Mouse (Mus musculus): ENCODE data around the gene 2210011C24Rik. TPM values are rescaled to one million over a fixed set of nuclear protein-coding genes. Genes with fewer than 3 reads are reported as not detected.
A peak's percentile ranks its signal among the peaks of the same experiment; 100 is the strongest.

2210011C24Rik gene
- polyA plus RNA-seq, 1 experiment: 6.1 TPM

GRCm38 (mm10) chr8:83996567-83997505 is 15.1 kb downstream of the 2210011C24Rik start:
- Histone ChIP-seq H3K36me3 (ENCODE audit: control insufficient read depth, insufficient read depth) (peaks cover 16% of the 10 kb centered on the region), H3K79me2 (ENCODE audit: control insufficient read depth, insufficient read depth) (no peaks in the 10 kb centered on the region), H3ac (ENCODE audit: control insufficient read depth, insufficient read length) (peak overlapping the region; percentile 86), H3K27me3 (ENCODE audit: control insufficient read depth, insufficient read depth, insufficient read length) (no peaks in the 10 kb centered on the region), H3K4me2 (ENCODE audit: low read depth) (peak overlapping the region; percentile 75), H3K4me3 (peak overlapping the region; percentile 26)
- TF ChIP-seq USF1 (IDR thresholded peaks at IDR 0.05; ENCODE audit: low read depth) (no peak), MYOG (IDR thresholded peaks at IDR 0.05; ENCODE audit: control insufficient read depth in 1 of 3, insufficient read depth in 1 of 3, insufficient read length in 2 of 3, low read depth in 2 of 3) (peak in 1 of 3 experiments; percentile 7), POLR2A (IDR thresholded peaks at IDR 0.05; ENCODE audit: insufficient read length, low read depth) (peak; percentile 88), POLR2AphosphoS2 (IDR thresholded peaks at IDR 0.05; ENCODE audit: insufficient read length, low read depth) (peak; percentile 90)

- Histone ChIP-seq H3K79me2 (ENCODE audit: control insufficient read depth, insufficient read depth) (no peaks in the 10 kb centered on the region), H3K4me3 (peak overlapping the region; percentile 26), H3ac (ENCODE audit: control insufficient read depth, insufficient read length) (peak overlapping the region; percentile 86), H3K4me2 (ENCODE audit: low read depth) (peak overlapping the region; percentile 75), H3K27me3 (ENCODE audit: control insufficient read depth, insufficient read depth, insufficient read length) (no peaks in the 10 kb centered on the region), H3K36me3 (ENCODE audit: control insufficient read depth, insufficient read depth) (peaks cover 18% of the 10 kb centered on the region)
- TF ChIP-seq POLR2AphosphoS2 (IDR thresholded peaks at IDR 0.05; ENCODE audit: insufficient read length, low read depth) (no peak), MYOD1 (IDR thresholded peaks at IDR 0.05; ENCODE audit: control insufficient read depth in 1 of 3, insufficient read length in 2 of 3, low read depth in 2 of 3) (no peak), POLR2A (IDR thresholded peaks at IDR 0.05; ENCODE audit: insufficient read length, low read depth) (no peak), CEBPB (IDR thresholded peaks at IDR 0.05; ENCODE audit: insufficient read depth, poor library complexity, severe bottlenecking) (no peak), REST (IDR thresholded peaks at IDR 0.05; ENCODE audit: insufficient read depth, insufficient read length) (no peak), MAX (IDR thresholded peaks at IDR 0.05; ENCODE audit: low read depth) (no peak), MYOG (IDR thresholded peaks at IDR 0.05; ENCODE audit: control insufficient read depth in 1 of 3, insufficient read depth in 1 of 3, insufficient read length in 2 of 3, low read depth in 2 of 3) (no peak), USF1 (IDR thresholded peaks at IDR 0.05; ENCODE audit: low read depth) (no peak), E2F4 (IDR thresholded peaks at IDR 0.05; ENCODE audit: insufficient read depth) (no peak), SRF (IDR thresholded peaks at IDR 0.05; ENCODE audit: control insufficient read depth, insufficient read length, low read depth) (no peak), TCF12 (IDR thresholded peaks at IDR 0.05; ENCODE audit: insufficient read depth, poor library complexity, severe bottlenecking) (no peak), TCF3 (IDR thresholded peaks at IDR 0.05; ENCODE audit: insufficient read length, low read depth) (no peak)
These were observed 16.0 kb downstream of the 2210011C24Rik start for GRCm38 (mm10) chr8:83995973-83996372.

- Histone ChIP-seq H3K27me3 (ENCODE audit: control insufficient read depth, insufficient read depth, insufficient read length) (no peaks in the 10 kb centered on the region), H3K4me2 (ENCODE audit: low read depth) (no peak overlapping the region), H3K79me2 (ENCODE audit: control insufficient read depth, insufficient read depth) (no peaks in the 10 kb centered on the region), H3ac (ENCODE audit: control insufficient read depth, insufficient read length) (no peak overlapping the region), H3K36me3 (ENCODE audit: control insufficient read depth, insufficient read depth) (peaks cover 18% of the 10 kb centered on the region), H3K4me3 (no peak overlapping the region)
- no peak for TF ChIP-seq SRF (IDR thresholded peaks at IDR 0.05; ENCODE audit: control insufficient read depth, insufficient read length, low read depth)
- no peak for TF ChIP-seq TCF3 (IDR thresholded peaks at IDR 0.05; ENCODE audit: insufficient read length, low read depth)
- no peak for TF ChIP-seq USF1 (IDR thresholded peaks at IDR 0.05; ENCODE audit: low read depth)
- TF ChIP-seq E2F4 (IDR thresholded peaks at IDR 0.05; ENCODE audit: insufficient read depth): no peak
- no peak for TF ChIP-seq TCF12 (IDR thresholded peaks at IDR 0.05; ENCODE audit: insufficient read depth, poor library complexity, severe bottlenecking)
- TF ChIP-seq MYOD1 (IDR thresholded peaks at IDR 0.05; ENCODE audit: control insufficient read depth in 1 of 3, insufficient read length in 2 of 3, low read depth in 2 of 3): no peak
- no peak for TF ChIP-seq MAX (IDR thresholded peaks at IDR 0.05; ENCODE audit: low read depth)
- TF ChIP-seq POLR2AphosphoS2 (IDR thresholded peaks at IDR 0.05; ENCODE audit: insufficient read length, low read depth): no peak
- no peak for TF ChIP-seq CEBPB (IDR thresholded peaks at IDR 0.05; ENCODE audit: insufficient read depth, poor library complexity, severe bottlenecking)
- TF ChIP-seq MYOG (IDR thresholded peaks at IDR 0.05; ENCODE audit: control insufficient read depth in 1 of 3, insufficient read depth in 1 of 3, insufficient read length in 2 of 3, low read depth in 2 of 3): no peak
- TF ChIP-seq POLR2A (IDR thresholded peaks at IDR 0.05; ENCODE audit: insufficient read length, low read depth): no peak
- TF ChIP-seq REST (IDR thresholded peaks at IDR 0.05; ENCODE audit: insufficient read depth, insufficient read length): no peak
These were observed 17.9 kb downstream of the 2210011C24Rik start for GRCm38 (mm10) chr8:83994030-83994429.

GRCm38 (mm10) chr8:83992488-83992887 is 19.5 kb downstream of the 2210011C24Rik start:
- H3K79me2 ChIP-seq (ENCODE audit: control insufficient read depth, insufficient read depth): no peaks in the 10 kb centered on the region
- no peak overlapping the region for H3K4me2 ChIP-seq (ENCODE audit: low read depth)
- TF ChIP-seq USF1 (IDR thresholded peaks at IDR 0.05; ENCODE audit: low read depth) (no peak), MYOG (IDR thresholded peaks at IDR 0.05; ENCODE audit: control insufficient read depth in 1 of 3, insufficient read depth in 1 of 3, insufficient read length in 2 of 3, low read depth in 2 of 3) (no peak), SRF (IDR thresholded peaks at IDR 0.05; ENCODE audit: control insufficient read depth, insufficient read length, low read depth) (no peak), REST (IDR thresholded peaks at IDR 0.05; ENCODE audit: insufficient read depth, insufficient read length) (no peak), POLR2AphosphoS2 (IDR thresholded peaks at IDR 0.05; ENCODE audit: insufficient read length, low read depth) (no peak), CEBPB (IDR thresholded peaks at IDR 0.05; ENCODE audit: insufficient read depth, poor library complexity, severe bottlenecking) (no peak), MYOD1 (IDR thresholded peaks at IDR 0.05; ENCODE audit: control insufficient read depth in 1 of 3, insufficient read length in 2 of 3, low read depth in 2 of 3) (no peak), TCF12 (IDR thresholded peaks at IDR 0.05; ENCODE audit: insufficient read depth, poor library complexity, severe bottlenecking) (no peak), MAX (IDR thresholded peaks at IDR 0.05; ENCODE audit: low read depth) (no peak)
- H3K4me3 ChIP-seq: no peak overlapping the region
- no peak overlapping the region for H3ac ChIP-seq (ENCODE audit: control insufficient read depth, insufficient read length)
- peaks cover 25% of the 10 kb centered on the region for H3K36me3 ChIP-seq (ENCODE audit: control insufficient read depth, insufficient read depth)
- H3K27me3 ChIP-seq (ENCODE audit: control insufficient read depth, insufficient read depth, insufficient read length): no peaks in the 10 kb centered on the region
